Mouse (Mus musculus): Measurements from ENCODE around the gene H2-Ab1. TPM values are rescaled to one million over a fixed set of nuclear protein-coding genes. Genes with fewer than 3 reads are reported as not detected.
"Not testable (repeated sequence)": the region's sequence is repeated elsewhere in the genome, so short reads cannot be mapped to it uniquely, and the experiment has no call there.

H2-Ab1 gene
- total RNA-seq (2021) = 1 to 10 TPM; 1.9 to 2.5 TPM

GRCm38 (mm10) chr17:34257594-34258375 is at the start of gene H2-Ab1:
Gene H2-Ab1, plus strand, starts transcription at chr17:34257689.
- DNase-seq (ENCODE audit: low spot score in 2 of 2) = peak; percentile 59 to 78
- intact Hi-C loops (cut with DNase I) = no loop called here

GRCm38 (mm10) chr17:34207866-34208265 is 49.6 kb upstream of the H2-Ab1 start:
- intact Hi-C loops (cut with DNase I) = no loop called here
- DNase-seq (ENCODE audit: low spot score in 2 of 2) = no peak

GRCm38 (mm10) chr17:34208421-34208820 is 49.1 kb upstream of the H2-Ab1 start:
- no peak for DNase-seq (ENCODE audit: low spot score in 2 of 2)
- intact Hi-C loops (cut with DNase I) = no loop called here

- no peak for DNase-seq (ENCODE audit: low spot score in 2 of 2)
- intact Hi-C loops (cut with DNase I) = no loop called here
Measured at GRCm38 (mm10) chr17:34209680-34210079, 47.8 kb upstream of the H2-Ab1 start.

DNA sequence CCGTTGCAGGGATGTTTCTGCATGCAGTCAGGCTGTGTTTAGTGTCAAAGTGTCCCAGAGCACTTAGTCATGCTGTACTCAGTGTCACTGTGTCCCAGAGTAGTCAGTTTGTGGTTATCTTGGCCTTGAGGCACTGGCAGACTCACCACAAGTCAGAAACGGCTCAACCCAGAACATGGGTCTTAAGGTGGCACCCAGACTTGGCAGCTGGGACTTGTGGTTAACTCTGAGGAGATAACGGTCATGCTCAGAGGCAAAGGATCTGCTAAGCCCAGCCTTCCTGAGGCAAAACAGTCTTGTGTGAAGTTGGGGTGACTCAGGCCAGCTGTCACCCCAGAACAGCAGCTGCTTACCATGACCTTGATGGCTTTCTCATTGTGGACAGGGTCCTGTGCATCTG is 46.9 kb upstream of the H2-Ab1 start:
- no peak for DNase-seq (ENCODE audit: low spot score in 2 of 2)

GRCm38 (mm10) chr17:34211746-34212365 is 45.6 kb upstream of the H2-Ab1 start:
- intact Hi-C loops (cut with DNase I) = no loop called here
- no peak for DNase-seq (ENCODE audit: low spot score in 2 of 2)

More for the DNA sequence above, 46.9 kb upstream of the H2-Ab1 start:
- intact Hi-C loops (cut with DNase I) = no loop called here

DNA sequence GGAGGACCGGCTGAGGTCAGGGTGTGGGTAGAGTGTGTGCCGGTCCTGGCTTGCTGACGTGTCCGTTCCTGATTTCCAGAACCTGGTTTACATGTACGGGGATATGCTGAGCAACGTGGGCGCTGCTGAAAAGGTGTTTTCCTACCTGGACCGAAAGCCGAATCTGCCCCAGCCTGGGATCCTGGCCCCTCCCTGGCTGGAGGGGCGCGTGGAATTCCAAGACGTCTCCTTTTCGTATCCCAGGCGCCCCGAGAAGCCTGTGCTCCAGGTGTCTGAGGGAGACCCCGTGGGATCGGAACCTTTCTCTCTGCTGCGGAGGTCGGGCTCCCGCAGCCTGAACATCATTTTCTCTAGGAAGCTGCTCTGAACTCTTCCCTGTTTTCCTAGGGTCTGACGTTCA is 43.6 kb upstream of the H2-Ab1 start:
- no peak for DNase-seq (ENCODE audit: low spot score in 2 of 2)
- intact Hi-C loops (cut with DNase I) = no loop called here

- intact Hi-C loops (cut with DNase I) = no loop called here
- no peak for DNase-seq (ENCODE audit: low spot score in 2 of 2)
Measured at GRCm38 (mm10) chr17:34215176-34215575, 42.3 kb upstream of the H2-Ab1 start.

DNA sequence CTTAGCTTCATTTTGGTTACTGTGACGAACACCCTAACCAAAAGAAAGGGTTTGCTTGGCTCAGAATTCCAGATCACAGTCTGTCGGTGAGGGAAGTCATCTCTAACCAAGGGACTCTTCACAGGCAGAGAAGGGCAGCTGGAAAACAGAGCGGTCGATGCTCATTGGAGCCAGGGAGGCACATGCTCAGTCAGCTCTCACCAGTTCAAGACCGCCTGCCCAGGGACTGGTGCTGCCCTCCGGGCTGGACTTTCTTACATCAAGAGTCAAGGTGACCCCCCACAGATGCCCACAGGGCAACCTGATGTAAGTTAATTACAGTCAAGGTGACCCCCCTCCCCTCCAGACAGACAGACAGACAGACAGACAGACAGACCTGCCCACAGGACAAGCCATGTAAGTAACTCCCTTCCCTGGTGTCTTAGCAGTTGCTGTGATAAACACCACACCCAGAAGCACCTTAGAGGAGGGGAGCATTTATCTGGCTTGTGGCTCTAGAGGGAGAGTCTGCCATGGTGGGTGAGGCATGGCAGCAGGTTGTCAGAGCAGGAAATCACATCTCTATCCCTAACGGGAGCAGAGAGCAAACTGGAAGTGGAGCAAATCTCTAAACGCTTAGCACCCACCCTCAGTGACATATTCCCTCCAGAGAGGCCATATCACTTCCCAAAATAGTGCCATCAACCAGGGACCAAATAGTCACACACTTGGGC is 40.1 kb upstream of the H2-Ab1 start:
- no peak for DNase-seq (ENCODE audit: low spot score in 2 of 2)
- intact Hi-C loops (cut with DNase I) = no loop called here

DNA sequence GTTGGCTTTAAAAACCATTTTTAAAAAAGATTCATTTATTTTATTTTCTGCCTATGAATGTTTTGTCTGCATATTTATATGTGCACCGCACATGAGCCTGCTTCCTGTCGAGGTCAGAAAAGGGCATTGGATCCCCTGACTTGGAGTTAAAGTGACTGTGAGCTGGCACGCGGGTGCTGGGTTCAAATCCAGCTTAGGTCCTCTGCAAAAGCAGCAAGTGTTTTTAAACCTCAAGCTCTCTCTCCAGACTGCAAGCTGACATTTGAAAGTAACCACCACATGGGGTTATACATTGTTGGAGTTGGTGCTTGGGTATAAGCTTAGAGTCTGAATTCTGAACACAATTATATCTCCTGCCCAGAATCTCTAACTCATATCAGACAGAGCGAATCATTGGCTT is 39.5 kb upstream of the H2-Ab1 start:
- intact Hi-C loops (cut with DNase I) = no loop called here
- no peak for DNase-seq (ENCODE audit: low spot score in 2 of 2)

DNA sequence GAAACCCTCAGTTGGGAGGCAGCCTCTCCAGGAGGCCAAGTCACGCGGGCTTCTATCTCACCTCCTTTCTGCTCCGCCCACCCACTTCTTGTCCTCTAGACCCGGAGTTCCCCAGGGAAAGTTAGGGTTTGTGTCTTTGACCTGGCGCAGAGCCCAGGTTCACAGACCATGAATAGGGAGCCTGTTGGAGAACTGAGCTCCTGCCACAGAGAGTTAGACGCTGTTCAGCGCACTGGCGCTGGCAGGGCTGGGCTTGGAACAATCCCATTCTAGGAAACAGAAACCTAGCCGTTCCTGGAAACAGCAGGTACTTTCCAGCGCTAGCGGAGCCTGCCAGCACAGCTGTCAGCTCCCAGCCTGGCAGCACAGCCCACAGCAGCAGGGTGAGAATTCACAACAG is 38.8 kb upstream of the H2-Ab1 start:
- intact Hi-C loops (cut with DNase I) = no loop called here
- peak; percentile 11 to 27 for DNase-seq (ENCODE audit: low spot score in 2 of 2)

DNA sequence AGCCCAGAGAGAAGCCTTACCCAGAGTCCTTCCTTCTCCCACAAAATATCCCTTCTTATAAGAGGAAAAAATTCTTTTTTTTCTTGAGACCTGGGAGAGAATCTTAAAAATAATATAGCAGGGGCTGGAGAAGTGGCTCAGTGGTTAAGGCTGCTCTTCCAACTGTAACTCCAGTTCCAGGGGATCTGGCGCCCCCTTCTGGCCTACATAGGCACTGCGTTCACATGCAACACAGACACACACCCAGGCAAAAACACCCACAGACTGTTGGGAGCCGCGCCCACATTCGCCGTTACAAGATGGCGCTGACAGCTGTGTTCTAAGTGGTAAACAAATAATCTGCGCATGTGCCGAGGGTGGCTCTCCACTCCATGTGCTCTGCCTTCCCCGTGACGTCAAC is 38.4 kb upstream of the H2-Ab1 start:
- DNase-seq (ENCODE audit: low spot score in 2 of 2); intact Hi-C loops (cut with DNase I): not testable (repeated sequence)

DNA sequence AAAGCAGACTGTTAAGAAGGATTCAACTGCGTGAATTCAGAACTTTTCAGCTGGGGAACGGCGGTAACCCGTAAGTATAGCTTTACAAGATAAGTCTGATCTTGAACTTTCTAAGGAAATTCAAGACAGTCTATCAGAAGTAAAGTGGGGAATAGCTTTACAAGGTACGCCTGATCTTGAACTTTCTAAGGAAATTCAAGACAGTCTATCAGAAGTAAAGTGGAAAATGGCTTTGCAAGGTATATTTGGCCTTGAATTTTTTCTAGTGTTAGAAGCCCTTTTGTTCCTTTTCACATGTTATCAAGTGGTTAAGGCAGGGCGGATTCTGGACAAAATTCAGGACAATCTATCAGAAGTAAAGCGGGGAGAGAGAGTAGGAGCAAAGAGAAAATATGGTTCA is 37.7 kb upstream of the H2-Ab1 start:
- intact Hi-C loops (cut with DNase I); DNase-seq (ENCODE audit: low spot score in 2 of 2): not testable (repeated sequence)

- intact Hi-C loops (cut with DNase I); DNase-seq (ENCODE audit: low spot score in 2 of 2): not testable (repeated sequence)
Measured at GRCm38 (mm10) chr17:34220401-34220800, 37.1 kb upstream of the H2-Ab1 start.

DNA sequence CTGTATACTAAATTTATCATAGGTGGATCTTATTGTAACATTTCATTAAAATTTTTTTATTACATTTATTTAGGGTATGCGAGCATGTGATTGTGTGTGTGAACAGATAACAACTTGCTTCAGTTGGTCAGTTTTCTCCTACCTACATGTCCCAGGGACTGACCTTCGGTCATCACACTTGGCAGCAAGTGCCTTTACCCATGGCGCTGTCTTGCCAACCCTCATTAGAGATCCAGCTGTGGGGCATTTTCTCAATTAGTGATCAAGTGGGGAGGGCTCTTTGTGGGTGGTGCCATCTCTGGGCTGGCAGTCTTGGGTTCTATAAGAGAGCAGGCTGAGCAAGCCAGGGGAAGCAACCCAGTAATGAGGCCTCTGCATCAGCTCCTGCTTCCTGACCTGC is 32.7 kb upstream of the H2-Ab1 start:
- intact Hi-C loops (cut with DNase I) = no loop called here
- DNase-seq (ENCODE audit: low spot score in 2 of 2) = no peak

GRCm38 (mm10) chr17:34225426-34225825 is 32.1 kb upstream of the H2-Ab1 start:
- no peak for DNase-seq (ENCODE audit: low spot score in 2 of 2)
- intact Hi-C loops (cut with DNase I) = no loop called here

- DNase-seq (ENCODE audit: low spot score in 2 of 2); intact Hi-C loops (cut with DNase I): not testable (repeated sequence)
Measured at GRCm38 (mm10) chr17:34225911-34226310, 31.6 kb upstream of the H2-Ab1 start.

- intact Hi-C loops (cut with DNase I); DNase-seq (ENCODE audit: low spot score in 2 of 2): not testable (repeated sequence)
Measured at GRCm38 (mm10) chr17:34230971-34231370, 26.5 kb upstream of the H2-Ab1 start.

GRCm38 (mm10) chr17:34232021-34232420 is 25.5 kb upstream of the H2-Ab1 start:
- intact Hi-C loops (cut with DNase I); DNase-seq (ENCODE audit: low spot score in 2 of 2): not testable (repeated sequence)

DNA sequence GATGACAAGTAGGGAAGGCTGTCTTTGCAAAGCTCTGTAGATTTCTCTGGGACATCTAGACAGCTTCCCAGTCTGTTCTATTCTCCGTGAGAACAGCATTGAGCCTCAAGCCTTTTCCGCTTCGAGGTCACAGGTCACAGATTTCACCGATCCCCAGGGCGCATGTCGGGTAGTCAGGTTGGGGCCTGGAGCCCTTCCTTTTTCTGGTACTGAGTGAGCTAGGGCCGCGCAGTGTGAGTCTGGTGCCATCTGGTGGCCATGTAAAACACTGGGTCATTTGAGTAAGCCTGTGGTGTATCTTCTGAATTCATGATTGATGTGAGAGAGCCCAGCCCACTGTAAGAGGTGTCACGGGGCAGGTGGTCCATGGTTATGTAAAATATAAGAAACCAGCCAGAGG is 22.6 kb upstream of the H2-Ab1 start:
- intact Hi-C loops (cut with DNase I) = loop anchor here (1.0 kb wide), 1 partner anchor 65 kb away; no protein-coding TSS in a partner anchor
- peak; percentile 46 to 58 for DNase-seq (ENCODE audit: low spot score in 2 of 2)

All from left cerebral cortex, postnatal 36 days (tissue).